Mouse (Mus musculus) cerebellum, adult 18-20 months (tissue): ENCODE measurements around the gene Pi4ka.
"Not testable (repeated sequence)": the region's sequence is repeated elsewhere in the genome, so short reads cannot be mapped to it uniquely, and the experiment has no call there.

Experiments
- DNase-seq, 2 experiments: peaks; one replicate each; pipeline ENCODE4 v3.0.0; 2021

The Pi4ka gene

DNA sequence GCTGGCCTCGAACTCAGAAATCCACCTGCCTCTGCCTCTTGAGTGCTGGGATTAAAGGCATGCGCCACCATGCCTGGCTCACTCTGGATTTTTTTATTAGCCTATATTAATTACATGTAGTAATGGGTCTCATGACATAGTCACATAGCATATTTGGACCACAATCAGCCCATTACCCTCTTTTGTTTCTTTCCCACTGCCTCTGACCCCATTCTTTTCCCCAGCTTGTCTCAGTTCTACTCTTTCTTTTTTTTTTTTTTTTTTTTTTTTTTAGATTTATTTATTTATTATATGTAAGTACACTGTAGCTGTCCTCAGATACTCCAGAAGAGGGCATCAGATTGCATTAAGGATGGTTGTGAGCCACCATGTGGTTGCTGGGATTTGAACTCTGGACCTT, 174.6 kb downstream of the Pi4ka start:
- DNase-seq: not testable (repeated sequence)
